Mouse (Mus musculus) MEL (cell line): ENCODE measurements around the gene Haus2. TPM values are rescaled to one million over a fixed set of nuclear protein-coding genes. Genes with fewer than 3 reads are reported as not detected.

ENCODE experiments used
- DNase-seq: peaks from one replicate; pipeline ENCODE4 v3.0.0; 2011; ENCODE audit warnings: low read depth, low spot score
- H3K27ac ChIP-seq: 2 replicates; pipeline ENCODE4 v1.5.1; 2012; ENCODE audit warnings: low read depth, mild to moderate bottlenecking, control low read depth, low read length, moderate library complexity; ENCODE audit not compliant: control insufficient read depth
- H3K27me3 ChIP-seq, 2 experiments: fragments of 150-350 bp in 1 of 2; sonication (generic) in 1 of 2; 2 replicates each; pipeline ENCODE4 v1.6.1; 2012; ENCODE audit warnings: low read length in 2 of 2, mild to moderate bottlenecking in 2 of 2, improper control_type of control experiment in 1 of 2, moderate library complexity in 1 of 2; ENCODE audit not compliant: insufficient read depth in 2 of 2, control insufficient read depth in 1 of 2
- H3K36me3 ChIP-seq, 2 experiments: 2 replicates each; pipeline ENCODE4 v1.6.1; 2012 to 2014; ENCODE audit warnings: low read length in 2 of 2, improper control_type of control experiment in 1 of 2, inconsistent platforms in 1 of 2, mild to moderate bottlenecking in 1 of 2; ENCODE audit not compliant: insufficient read depth in 2 of 2, control insufficient read depth in 1 of 2
- H3K4me1 ChIP-seq, 2 experiments: fragments of 150-350 bp in 1 of 2; sonication (generic) in 1 of 2; 2 replicates each; pipeline ENCODE4 v1.6.1; 2012; ENCODE audit warnings: low read length in 2 of 2, improper control_type of control experiment in 1 of 2, mild to moderate bottlenecking in 1 of 2; ENCODE audit not compliant: insufficient read depth in 2 of 2, control insufficient read depth in 1 of 2
- H3K4me3 ChIP-seq, 2 experiments: fragments of 150-350 bp in 1 of 2; sonication (generic) in 1 of 2; 2 replicates each; pipeline ENCODE4 v1.5.1; 2012; ENCODE audit warnings: low read depth in 2 of 2, low read length in 2 of 2, mild to moderate bottlenecking in 2 of 2, moderate library complexity in 2 of 2, control low read depth in 1 of 2, improper control_type of control experiment in 1 of 2; ENCODE audit not compliant: control insufficient read depth in 1 of 2, insufficient read depth in 1 of 2
- H3K79me2 ChIP-seq: 2 replicates; pipeline ENCODE4 v1.6.1; 2012; ENCODE audit warnings: mild to moderate bottlenecking, low read length, moderate library complexity; ENCODE audit not compliant: control insufficient read depth, poor library complexity, insufficient read depth
- H3K9ac ChIP-seq: 2 replicates; pipeline ENCODE4 v1.6.1; 2012; ENCODE audit warnings: low read depth, mild to moderate bottlenecking, control low read depth, low read length, moderate library complexity; ENCODE audit not compliant: control insufficient read depth, poor library complexity, severe bottlenecking
- H3K9me3 ChIP-seq: fragments of 150-350 bp; sonication (generic); replicated peaks from 2 replicates; pipeline ENCODE4 v1.6.1; 2012; ENCODE audit warnings: mild to moderate bottlenecking, low read length, improper control_type of control experiment, moderate library complexity; ENCODE audit not compliant: insufficient read depth
- BHLHE40 ChIP-seq: IDR thresholded peaks from 2 replicates; pipeline ENCODE4 v1.6.1; 2012; ENCODE audit warnings: low read depth, mild to moderate bottlenecking, inconsistent platforms, low read length, improper control_type of control experiment, borderline replicate concordance
- CHD2 ChIP-seq: IDR thresholded peaks from 2 replicates; pipeline ENCODE4 v1.6.1; 2011; ENCODE audit warnings: low read length, improper control_type of control experiment
- CTCF ChIP-seq, 3 experiments: IDR thresholded peaks in 2 of 3; conservative IDR thresholded peaks in 1 of 3; 2 replicates each; pipeline ENCODE4 v1.5.1; 2011 to 2012; ENCODE audit warnings: low read length in 3 of 3, low read depth in 2 of 3, mild to moderate bottlenecking in 2 of 3, improper control_type of control experiment in 1 of 3, inconsistent platforms in 1 of 3, mixed read lengths in 1 of 3, moderate library complexity in 1 of 3; ENCODE audit not compliant: control insufficient read depth in 1 of 3, insufficient read depth in 1 of 3, poor library complexity in 1 of 3, severe bottlenecking in 1 of 3
- E2F4 ChIP-seq: IDR thresholded peaks from 2 replicates; pipeline ENCODE4 v1.6.1; 2011; ENCODE audit warnings: low read depth, low read length, improper control_type of control experiment, borderline replicate concordance
- ELF1 ChIP-seq: IDR thresholded peaks from 2 replicates; pipeline ENCODE4 v1.6.1; 2014; ENCODE audit warnings: low read depth, mild to moderate bottlenecking, inconsistent platforms, low read length, improper control_type of control experiment, moderate library complexity
- GATA1 ChIP-seq: IDR thresholded peaks from 2 replicates; pipeline ENCODE4 v1.6.1; 2011; ENCODE audit warnings: low read depth, low read length, improper control_type of control experiment
- HCFC1 ChIP-seq: IDR thresholded peaks from 2 replicates; pipeline ENCODE4 v1.6.1; 2012; ENCODE audit warnings: low read depth, mild to moderate bottlenecking, inconsistent platforms, low read length, improper control_type of control experiment, moderate library complexity
- JUND ChIP-seq: IDR thresholded peaks from 2 replicates; pipeline ENCODE4 v1.6.1; 2011; ENCODE audit warnings: low read depth, mild to moderate bottlenecking, improper control_type of control experiment, low read length
- KAT2A ChIP-seq: conservative IDR thresholded peaks from 2 replicates; pipeline ENCODE4 v1.6.1; 2012; ENCODE audit warnings: low read depth, low read length, improper control_type of control experiment, inconsistent platforms
- MAX ChIP-seq: IDR thresholded peaks from 2 replicates; pipeline ENCODE4 v1.6.1; 2011; ENCODE audit warnings: low read length, improper control_type of control experiment
- MAZ ChIP-seq: IDR thresholded peaks from 2 replicates; pipeline ENCODE4 v1.6.1; 2012; ENCODE audit warnings: low read depth, mild to moderate bottlenecking, inconsistent platforms, low read length, improper control_type of control experiment
- MYB ChIP-seq: IDR thresholded peaks from 2 replicates; pipeline ENCODE4 v1.6.1; 2011; ENCODE audit warnings: mild to moderate bottlenecking, low read depth, low read length, improper control_type of control experiment
- MYC ChIP-seq: IDR thresholded peaks from 2 replicates; pipeline ENCODE4 v1.6.1; 2011; ENCODE audit warnings: low read depth, mild to moderate bottlenecking, low read length, improper control_type of control experiment, moderate library complexity
- NELFE ChIP-seq: IDR thresholded peaks from 2 replicates; pipeline ENCODE4 v1.6.1; 2011; ENCODE audit warnings: low read depth, low read length, improper control_type of control experiment
- POLR2AphosphoS5 ChIP-seq: IDR thresholded peaks from 2 replicates; pipeline ENCODE4 v1.6.1; 2012; ENCODE audit warnings: low read depth, borderline replicate concordance, mild to moderate bottlenecking, inconsistent platforms, low read length, moderate library complexity, mixed read lengths
- SIN3A ChIP-seq: IDR thresholded peaks from 2 replicates; pipeline ENCODE4 v1.6.1; 2012; ENCODE audit warnings: low read length, improper control_type of control experiment, inconsistent platforms
- SMC3 ChIP-seq: IDR thresholded peaks from 2 replicates; pipeline ENCODE4 v1.6.1; 2011; ENCODE audit warnings: low read depth, low read length, improper control_type of control experiment
- TBP ChIP-seq: IDR thresholded peaks from 2 replicates; pipeline ENCODE4 v1.8.0; 2011; ENCODE audit warnings: low read depth, low read length, improper control_type of control experiment
- TCF12 ChIP-seq: IDR thresholded peaks from 2 replicates; pipeline ENCODE4 v1.6.1; 2014; ENCODE audit warnings: low read depth, mild to moderate bottlenecking, inconsistent platforms, low read length, improper control_type of control experiment, moderate library complexity
- UBTF ChIP-seq: IDR thresholded peaks from 2 replicates; pipeline ENCODE4 v1.6.1; 2012; ENCODE audit warnings: low read depth, mild to moderate bottlenecking, inconsistent platforms, low read length, improper control_type of control experiment, moderate library complexity, borderline replicate concordance; ENCODE audit not compliant: insufficient read depth
- USF2 ChIP-seq, 2 experiments: IDR thresholded peaks; 2 replicates each; pipeline ENCODE4 v1.6.1; 2011 to 2012; ENCODE audit warnings: improper control_type of control experiment in 2 of 2, low read length in 2 of 2, borderline replicate concordance in 1 of 2, inconsistent platforms in 1 of 2, low read depth in 1 of 2, mild to moderate bottlenecking in 1 of 2; ENCODE audit not compliant: insufficient read depth in 1 of 2
- ZC3H11A ChIP-seq: IDR thresholded peaks from 2 replicates; pipeline ENCODE4 v1.6.1; 2012; ENCODE audit warnings: low read depth, mild to moderate bottlenecking, inconsistent platforms, low read length, improper control_type of control experiment
- ZKSCAN1 ChIP-seq: IDR thresholded peaks from 2 replicates; pipeline ENCODE4 v1.6.1; 2012; ENCODE audit warnings: low read depth, mild to moderate bottlenecking, inconsistent platforms, low read length, improper control_type of control experiment, moderate library complexity
- ZNF384 ChIP-seq: IDR thresholded peaks from 2 replicates; pipeline ENCODE4 v1.6.1; 2012; ENCODE audit warnings: low read depth, mild to moderate bottlenecking, inconsistent platforms, low read length, improper control_type of control experiment
- polyA plus RNA-seq, 2 experiments: library from polyadenylated mRNA; stranded (reverse) in 1 of 2; unstranded in 1 of 2; fragments of >175 nt in 1 of 2; fragments of >200 nt in 1 of 2; gene quantifications; 2 replicates each; pipeline versions ENCODE4 v1.2.1 to v1.2.4; 2012; ENCODE audit warnings: low replicate concordance in 2 of 2, low read depth in 1 of 2; ENCODE audit not compliant: insufficient read length in 2 of 2, insufficient read depth in 1 of 2, missing spikeins in 1 of 2
- total RNA-seq: library from RNA; depleted of rRNA; stranded (reverse); fragments of 300-350 nt; gene quantifications from 2 replicates; pipeline ENCODE4 v1.2.3, GENCODE M21; 2012

The Haus2 gene
- total and polyA plus RNA-seq, 3 experiments = 14.5 to 16.7 TPM; not detected in 1

DNA sequence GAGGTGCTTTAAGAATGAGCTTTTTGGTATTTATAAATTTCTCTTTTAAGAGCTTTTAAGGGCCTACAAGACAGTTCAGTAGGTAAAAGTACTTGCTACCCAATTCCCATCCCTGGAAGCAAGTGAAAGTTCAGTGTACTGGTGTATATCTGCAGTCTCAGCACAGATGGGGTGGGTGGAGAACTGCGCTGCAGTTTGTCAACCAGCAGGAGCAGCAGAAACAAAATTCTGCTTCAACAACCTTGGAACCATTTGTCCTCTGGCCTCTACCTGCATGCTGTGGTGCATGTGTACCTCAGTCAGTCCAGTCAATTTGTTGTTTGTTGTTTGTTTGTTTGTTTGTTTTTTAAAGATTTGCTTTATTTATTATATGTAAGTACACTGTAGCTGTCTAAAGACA, 17.0 kb upstream of the Haus2 start:
- no peaks in the 10 kb centered on the region; a peak in 1 of 4 replicates for H3K4me1 ChIP-seq
- H3K27ac ChIP-seq = no peak overlapping the region
- no peak overlapping the region for H3K4me3 ChIP-seq
- no peak for TF ChIP-seq MYC
- TF ChIP-seq E2F4 = no peak
- no peak for TF ChIP-seq ZC3H11A
- TF ChIP-seq SIN3A = no peak
- no peak for TF ChIP-seq KAT2A
- no peak for TF ChIP-seq TBP
- no peak for TF ChIP-seq UBTF
- no peak for TF ChIP-seq SMC3
- no peak for TF ChIP-seq CHD2
- TF ChIP-seq ELF1 = no peak
- TF ChIP-seq NELFE = no peak
- no peak for TF ChIP-seq POLR2AphosphoS5
- no peak for TF ChIP-seq TCF12
- TF ChIP-seq ZNF384 = no peak
- TF ChIP-seq MYB = no peak
- no peak for TF ChIP-seq CTCF (IDR thresholded peaks at IDR 0.05 in 2 of 3, conservative IDR thresholded peaks at IDR 0.05 in 1 of 3; ENCODE audit: control insufficient read depth in 1 of 3, insufficient read depth in 1 of 3, low read depth in 2 of 3, low read length in 3 of 3, poor library complexity in 1 of 3, severe bottlenecking in 1 of 3)
- H3K79me2 ChIP-seq = no peaks in the 10 kb centered on the region
- no peak for DNase-seq
- peaks cover 7 to 33% of the 10 kb centered on the region in 2 experiments for H3K36me3 ChIP-seq
- no peak overlapping the region for H3K9ac ChIP-seq
- H3K9me3 ChIP-seq = no peaks in the 10 kb centered on the region
- H3K27me3 ChIP-seq = no peaks in the 10 kb centered on the region

DNA sequence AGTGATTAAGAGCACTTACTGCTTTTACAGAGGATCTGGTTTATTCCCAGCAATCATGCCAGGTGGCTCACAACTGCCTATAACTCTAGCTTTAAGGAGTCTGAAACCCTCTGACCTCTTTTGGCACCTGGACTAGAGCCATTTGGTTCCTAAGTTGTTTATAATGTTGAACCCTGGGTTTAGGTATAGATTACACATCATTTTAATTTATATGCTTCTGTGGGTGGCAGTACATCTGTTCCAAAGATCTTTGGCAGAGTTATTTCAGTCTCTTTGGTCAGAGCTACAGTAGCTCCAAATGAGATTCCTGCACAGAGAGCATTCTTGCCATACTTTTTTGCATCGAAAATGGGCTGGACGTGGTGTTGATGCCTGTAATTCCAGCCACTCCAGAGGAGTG, 11.4 kb upstream of the Haus2 start:
- DNase-seq = no peak
- Histone ChIP-seq H3K79me2 (no peaks in the 10 kb centered on the region), H3K9ac (no peak overlapping the region), H3K4me1 (no peaks in the 10 kb centered on the region; a peak in 1 of 4 replicates), H3K36me3 (peaks cover 7 to 48% of the 10 kb centered on the region in 2 experiments), H3K27ac (no peak overlapping the region), H3K4me3 (no peak overlapping the region), H3K9me3 (no peaks in the 10 kb centered on the region), H3K27me3 (no peaks in the 10 kb centered on the region)
- TF ChIP-seq ZKSCAN1 = no peak
- no peak for TF ChIP-seq USF2 (IDR thresholded peaks at IDR 0.05; ENCODE audit: borderline replicate concordance in 1 of 2, insufficient read depth in 1 of 2, low read depth in 1 of 2, low read length in 2 of 2)
- TF ChIP-seq SMC3 = no peak
- TF ChIP-seq SIN3A = no peak
- TF ChIP-seq ZNF384 = no peak
- no peak for TF ChIP-seq MAX
- no peak for TF ChIP-seq MAZ
- no peak for TF ChIP-seq BHLHE40
- no peak for TF ChIP-seq GATA1
- no peak for TF ChIP-seq CHD2
- TF ChIP-seq POLR2AphosphoS5 = no peak
- no peak for TF ChIP-seq HCFC1
- no peak for TF ChIP-seq JUND
